Mouse (Mus musculus) urinary bladder, adult 2 months (tissue): ENCODE measurements around the gene Atrn. TPM values are rescaled to one million over a fixed set of nuclear protein-coding genes. Genes with fewer than 3 reads are reported as not detected.

ENCODE experiments used
- DNase-seq: peaks from one replicate; pipeline ENCODE4 v3.0.0; 2022; ENCODE audit warnings: low spot score
- polyA plus RNA-seq: library from polyadenylated mRNA; depleted of rRNA; stranded (reverse); fragments of >200 nt; gene quantifications from 2 replicates; pipeline ENCODE4 v1.2.3, GENCODE M21; 2012; rRNA removed

Atrn gene
- polyA plus RNA-seq, 1 experiment: 94.2 TPM

DNA sequence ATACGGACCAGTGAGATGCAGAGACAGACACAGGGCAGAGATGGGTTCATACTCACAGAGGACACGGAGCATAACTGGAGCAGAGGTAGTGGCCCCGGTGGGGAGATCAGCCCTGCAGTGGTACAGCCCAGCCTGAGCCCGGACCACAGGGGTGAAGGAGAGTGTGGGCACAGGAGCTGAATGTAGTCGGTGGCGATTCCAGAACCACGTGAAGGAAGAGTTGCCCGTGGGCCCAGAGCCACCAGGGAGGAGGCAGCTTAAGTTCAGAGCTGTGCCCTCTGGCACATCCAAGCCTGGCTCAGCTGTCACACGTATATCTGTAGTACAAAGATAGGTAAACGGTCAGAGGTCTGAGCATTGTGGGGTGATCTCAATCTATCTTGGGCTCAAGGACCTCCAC, 166.2 kb downstream of the Atrn start:
- no peak for DNase-seq

Other genes starting within 250 kb of the Atrn start
- 115 and 119 TPM in 2 replicates for gene Ddrgk1, start 241.8 kb upstream of the Atrn start, polyA plus RNA-seq
- gene Itpa, start 238.9 kb upstream of the Atrn start, polyA plus RNA-seq: 32.4 and 46.0 TPM in 2 replicates
- 0.77 and 0.84 TPM in 2 replicates for gene Slc4a11, start 209.0 kb upstream of the Atrn start, polyA plus RNA-seq
- gene 4930402H24Rik, start 89 bp upstream of the Atrn start, polyA plus RNA-seq: 46.6 and 46.9 TPM in 2 replicates
- 135 and 138 TPM in 2 replicates for gene Gfra4, start 136.6 kb downstream of the Atrn start, polyA plus RNA-seq
- gene Adam33, start 157.3 kb downstream of the Atrn start, polyA plus RNA-seq: 256 and 287 TPM in 2 replicates
- 7.6 and 8.7 TPM in 2 replicates for gene Siglec1, start 180.3 kb downstream of the Atrn start, polyA plus RNA-seq
- gene Hspa12b, start 220.8 kb downstream of the Atrn start, polyA plus RNA-seq: 33.1 and 34.8 TPM in 2 replicates
- not detected in 2 replicates for gene Gm11037, start 227.0 kb downstream of the Atrn start, polyA plus RNA-seq